Mouse (Mus musculus): ENCODE results near the gene Ccr9.
"Not testable (repeated sequence)": the region's sequence is repeated elsewhere in the genome, so short reads cannot be mapped to it uniquely, and the experiment has no call there.

Gene Ccr9

DNA sequence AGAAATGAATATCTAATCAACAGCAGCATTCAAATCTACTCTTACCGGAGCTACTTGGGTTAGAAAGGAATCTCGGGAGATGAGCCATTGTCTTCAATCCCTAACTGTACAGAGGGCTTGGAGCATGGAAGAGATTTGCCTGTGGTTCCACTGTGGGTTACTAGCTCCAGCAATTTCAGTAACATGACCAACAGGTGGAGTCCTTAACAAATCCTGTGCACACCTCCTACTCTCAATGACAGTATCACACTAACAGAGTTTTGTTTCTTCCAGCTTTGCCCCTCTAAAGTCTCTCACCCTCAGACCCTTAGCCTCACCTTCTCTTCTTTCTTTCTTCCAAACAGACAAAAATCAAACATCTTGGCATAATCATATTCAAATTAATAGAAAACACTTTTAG is 34.9 kb downstream of the Ccr9 start:
- no peak for DNase-seq (ENCODE audit: low read depth, low spot score)

DNA sequence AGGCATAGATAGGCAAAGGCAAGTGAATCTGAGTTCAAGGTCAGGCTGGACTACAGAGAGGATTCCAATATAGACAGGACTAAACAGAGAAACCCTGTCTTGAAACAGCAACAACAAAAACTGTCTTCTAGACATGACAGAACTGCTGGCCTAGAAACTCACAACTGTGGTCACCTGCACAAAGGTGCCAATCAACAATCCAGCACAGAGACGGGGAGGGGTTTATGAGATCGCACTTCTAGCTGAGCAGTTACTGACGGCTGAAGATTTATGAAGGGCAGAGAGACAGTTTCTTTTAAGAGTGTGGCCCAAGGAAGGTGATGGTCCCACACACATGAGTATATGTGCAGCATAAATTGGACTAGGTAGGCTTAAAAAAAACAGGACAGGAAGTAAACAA is 38.1 kb downstream of the Ccr9 start:
- DNase-seq (ENCODE audit: low read depth, low spot score) = no peak

DNA sequence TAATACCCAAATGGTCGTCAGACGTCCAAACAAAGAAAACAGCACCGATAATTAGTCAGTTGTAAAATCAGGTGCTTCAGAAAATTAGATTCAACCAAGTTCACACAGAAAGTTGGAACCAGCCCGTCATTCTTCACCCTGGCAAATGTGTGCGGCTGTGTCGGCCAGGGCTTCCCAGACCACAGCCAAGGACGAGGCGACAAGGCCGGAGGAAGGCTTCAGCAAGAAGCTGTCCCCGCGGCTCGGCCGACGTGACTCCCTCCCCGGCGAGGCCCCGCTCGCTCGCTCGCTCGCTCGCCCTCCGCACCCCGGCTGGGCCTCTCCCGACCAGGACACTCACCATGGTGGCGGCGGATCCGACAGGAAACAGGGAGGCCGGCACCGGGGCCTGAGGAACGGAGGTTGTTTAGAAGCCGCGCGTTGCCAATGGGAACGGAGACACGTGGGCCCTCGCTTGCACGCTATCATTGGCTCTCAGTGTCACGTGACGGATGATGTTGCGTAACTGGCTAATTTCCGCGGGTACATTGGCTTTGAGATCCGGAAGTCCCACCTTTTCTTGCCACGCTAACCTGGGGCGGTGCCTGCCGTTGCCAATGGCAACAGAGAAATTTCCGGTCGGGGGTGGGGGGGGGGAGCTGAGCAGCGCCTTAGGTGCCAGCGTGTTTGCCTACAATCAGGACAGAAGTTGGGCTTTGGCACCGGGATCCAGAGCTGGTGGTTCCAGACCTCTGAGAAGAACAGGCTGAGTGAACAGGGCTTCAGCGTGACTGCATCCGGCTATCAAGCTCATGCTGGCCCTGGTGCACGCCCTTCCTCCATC is 39.2 kb downstream of the Ccr9 start, which contains the start of gene Lztfl1:
Gene Lztfl1, minus strand, starts transcription at position 512 of the 823 bp plus-strand sequence.
- peak; percentile 99 for DNase-seq (ENCODE audit: low read depth, low spot score)

DNA sequence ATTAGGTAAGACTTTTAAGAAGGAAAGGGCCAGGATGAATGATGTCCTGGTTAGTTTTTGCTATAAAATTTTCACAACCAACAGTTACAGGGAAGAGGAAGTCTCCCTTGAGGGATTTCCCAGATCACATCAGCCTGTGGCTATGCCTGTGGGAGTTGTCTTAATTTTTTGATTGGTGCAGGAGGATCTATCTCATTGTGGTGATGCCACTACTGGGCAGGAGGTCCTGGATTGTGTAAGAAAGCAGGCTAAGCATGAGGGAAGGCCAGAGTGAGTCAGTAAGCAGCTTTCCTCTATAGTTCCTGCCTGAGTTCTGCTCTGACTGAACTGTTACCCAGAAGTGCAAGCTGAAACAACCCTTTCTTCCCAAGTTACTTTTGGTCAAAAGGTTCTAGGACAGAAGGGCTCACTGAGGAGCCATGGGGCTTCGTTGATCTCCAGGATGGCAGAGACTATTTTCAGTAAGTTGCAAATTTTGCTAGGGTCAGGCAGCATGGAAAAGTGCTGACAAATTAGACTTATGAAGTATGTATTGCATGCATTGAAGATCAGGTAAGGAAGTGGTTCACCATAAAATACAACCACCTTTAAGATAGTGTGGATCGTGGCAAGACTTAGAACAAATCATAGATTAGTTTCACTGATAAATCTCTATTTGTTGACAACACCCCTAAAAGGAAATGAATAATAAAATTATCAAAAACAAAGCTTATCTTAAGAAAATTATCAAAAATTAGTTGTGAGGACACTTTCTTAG is 44.7 kb downstream of the Ccr9 start:
- DNase-seq (ENCODE audit: low read depth, low spot score) = no peak

DNA sequence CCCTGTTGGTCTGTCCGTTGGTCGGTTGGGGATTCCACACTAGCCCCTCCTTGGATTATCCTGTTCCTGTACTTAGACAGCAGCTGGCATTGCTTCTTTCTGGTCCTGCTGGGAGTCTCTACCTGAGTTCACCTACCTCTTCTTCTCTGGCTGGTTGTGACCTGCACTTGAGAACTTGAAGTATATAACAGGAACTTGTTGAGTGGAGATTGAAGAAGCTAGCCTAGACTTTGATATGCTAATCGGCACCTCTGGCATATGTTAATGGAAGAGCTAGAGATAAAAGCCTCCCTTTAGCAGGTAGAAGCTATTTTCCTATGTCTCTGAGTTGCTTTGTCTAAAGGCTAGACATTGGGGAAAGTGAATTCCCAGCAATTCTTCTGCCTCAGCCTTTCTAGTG is 53.0 kb downstream of the Ccr9 start:
- DNase-seq (ENCODE audit: low read depth, low spot score) = peak; percentile 78

DNA sequence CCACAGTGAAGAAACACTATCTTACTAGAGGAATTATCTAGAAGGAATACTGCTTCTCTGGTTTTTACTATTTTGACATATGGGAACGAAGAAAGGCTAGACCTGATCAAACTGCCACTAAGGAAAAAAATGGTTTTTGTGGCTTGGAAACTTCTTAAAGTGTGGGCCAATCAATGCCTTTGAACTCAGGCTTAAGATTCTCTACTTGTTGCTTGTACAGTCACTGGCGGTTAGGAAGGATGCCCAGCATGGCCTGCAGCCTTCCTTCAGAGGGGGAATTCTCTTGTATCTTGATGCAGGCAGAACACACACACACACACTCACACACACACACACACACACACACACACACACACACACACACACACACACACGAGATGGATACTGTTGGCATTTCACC is 55.9 kb downstream of the Ccr9 start:
- no peak for DNase-seq (ENCODE audit: low read depth, low spot score)

DNA sequence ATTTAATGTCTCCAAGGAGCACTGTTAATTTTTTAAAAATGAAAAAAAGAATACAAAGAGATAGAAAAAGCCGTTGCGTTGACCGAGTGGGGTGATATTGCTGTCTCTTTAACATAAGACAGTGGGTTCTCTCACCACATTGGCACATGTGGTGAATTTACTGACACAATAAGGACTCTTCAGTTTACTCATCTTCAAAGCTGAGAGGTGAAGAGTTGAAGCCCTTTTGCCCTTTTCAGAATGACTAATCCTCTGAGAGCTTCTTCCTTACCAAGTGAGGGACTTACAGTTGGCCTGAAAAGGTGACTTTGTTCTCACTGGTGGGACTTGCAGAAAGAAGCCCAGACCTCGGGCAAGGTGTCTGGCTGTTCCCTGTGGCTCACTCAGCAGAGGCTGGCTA is 62.6 kb downstream of the Ccr9 start:
- DNase-seq (ENCODE audit: low read depth, low spot score) = no peak

DNA sequence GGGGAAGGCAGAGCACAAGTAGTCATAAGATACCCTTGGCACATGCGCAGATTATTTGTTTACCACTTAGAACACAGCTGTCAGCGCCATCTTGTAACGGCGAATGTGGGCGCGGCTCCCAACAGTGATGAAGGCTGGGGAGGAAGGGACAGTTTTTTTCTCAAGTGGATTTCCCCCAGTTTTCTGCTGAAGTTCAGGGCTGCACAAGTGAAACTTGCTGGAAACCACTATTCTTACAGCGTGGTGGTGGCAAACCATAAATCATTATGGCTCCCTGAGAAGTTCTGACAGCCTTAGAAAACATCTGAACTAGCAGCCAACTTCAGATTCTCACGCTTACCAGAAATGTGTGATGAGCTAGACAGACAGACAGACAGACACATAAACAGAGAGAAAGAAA is 71.4 kb downstream of the Ccr9 start:
- not testable (repeated sequence) for DNase-seq (ENCODE audit: low read depth, low spot score)

DNA sequence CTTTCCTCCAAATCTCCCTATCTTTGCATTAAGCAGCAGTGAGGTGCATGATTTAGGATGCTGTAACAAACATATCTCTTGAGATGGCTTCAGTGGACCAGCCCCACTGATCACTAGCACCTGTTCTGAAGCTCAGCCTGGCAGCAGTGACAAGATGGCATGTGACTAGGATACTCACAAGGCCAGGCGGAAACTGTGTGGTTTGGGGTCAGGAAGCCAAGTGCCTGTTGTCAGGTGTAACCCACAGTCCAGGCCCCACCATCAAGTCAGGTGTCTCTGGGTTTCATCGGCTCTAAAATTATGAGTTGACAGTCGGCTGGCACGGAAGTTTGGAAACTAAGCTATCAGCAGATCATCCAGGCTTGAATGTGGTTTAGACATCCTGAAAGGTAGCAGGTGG is 76.1 kb downstream of the Ccr9 start:
- no peak for DNase-seq (ENCODE audit: low read depth, low spot score)

DNA sequence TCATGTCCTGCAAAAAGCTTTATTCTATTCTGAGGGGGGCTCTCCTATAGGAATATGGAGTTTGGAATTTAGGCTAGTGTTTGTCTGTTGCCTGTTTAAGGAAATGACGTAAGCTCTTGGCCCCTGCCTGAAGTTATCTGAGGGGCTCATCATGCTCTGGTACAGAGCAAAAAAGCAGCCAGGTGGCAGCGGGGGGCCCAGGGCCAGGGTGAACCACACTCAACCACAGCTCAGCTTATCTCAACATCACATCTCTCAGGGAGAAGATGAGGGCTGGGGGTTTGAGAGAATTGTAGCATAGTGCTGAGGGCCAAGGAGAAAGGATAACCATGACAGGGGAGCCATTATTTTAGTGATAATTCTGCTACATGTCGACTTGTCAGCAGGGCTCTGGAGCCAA is 78.5 kb downstream of the Ccr9 start:
- no peak for DNase-seq (ENCODE audit: low read depth, low spot score)

DNA sequence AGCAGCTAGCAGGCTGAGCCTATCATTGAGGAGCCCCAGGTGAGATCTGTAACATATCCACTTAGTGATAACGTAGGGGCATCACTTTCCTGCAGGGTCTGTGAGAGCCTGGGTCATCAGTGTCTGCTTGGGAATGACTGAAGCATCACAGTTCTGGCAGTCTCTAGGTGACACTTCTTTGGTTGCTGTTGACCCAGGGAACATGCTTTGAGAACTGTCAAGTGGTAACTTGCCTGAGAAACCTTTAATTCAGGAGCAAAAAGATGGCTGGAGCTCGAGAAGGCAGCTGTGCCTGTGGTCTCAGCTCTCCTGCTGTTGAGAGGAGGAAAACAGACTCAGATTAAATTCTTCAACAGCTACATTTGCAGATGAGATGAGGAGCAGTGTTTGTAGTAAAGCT is 79.1 kb downstream of the Ccr9 start:
- no peak for DNase-seq (ENCODE audit: low read depth, low spot score)

DNA sequence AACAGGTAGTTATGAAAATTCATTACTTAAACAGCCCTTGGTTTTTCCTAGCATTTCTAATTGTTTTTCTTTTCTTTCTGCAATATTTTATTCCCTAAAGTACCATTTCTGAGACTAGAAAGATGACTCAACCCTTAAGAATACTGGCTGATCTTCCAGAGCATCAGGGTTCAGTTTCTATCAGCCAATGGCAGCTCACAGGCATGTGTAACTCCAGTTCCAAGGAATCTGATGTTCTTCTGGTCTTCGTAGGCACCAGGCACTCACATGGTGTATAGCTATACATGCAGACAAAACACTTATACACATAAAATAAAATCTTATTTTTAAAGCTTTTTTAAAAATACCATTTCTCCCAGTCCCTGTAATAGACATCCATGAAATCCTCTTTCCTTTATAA is 79.9 kb downstream of the Ccr9 start:
- DNase-seq (ENCODE audit: low read depth, low spot score) = no peak

DNA sequence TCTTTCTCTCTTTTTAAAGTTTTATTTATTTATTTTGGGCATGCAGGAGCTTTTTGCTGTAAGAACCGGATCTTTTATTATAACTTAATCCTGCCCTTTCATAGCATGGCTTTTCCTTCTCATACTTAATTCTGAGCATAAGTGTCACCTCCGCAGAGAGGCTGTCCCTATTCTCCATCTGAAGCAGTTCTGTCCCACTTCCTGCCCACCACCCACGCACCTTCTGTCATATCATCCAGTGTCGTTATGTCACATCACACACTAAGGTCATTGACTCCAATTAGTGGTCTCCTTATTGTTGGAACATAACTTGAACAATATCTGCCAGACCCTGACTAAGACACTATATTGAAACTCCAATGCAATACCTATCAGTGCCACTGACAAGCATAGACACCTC is 80.4 kb downstream of the Ccr9 start:
- DNase-seq (ENCODE audit: low read depth, low spot score) = no peak

DNA sequence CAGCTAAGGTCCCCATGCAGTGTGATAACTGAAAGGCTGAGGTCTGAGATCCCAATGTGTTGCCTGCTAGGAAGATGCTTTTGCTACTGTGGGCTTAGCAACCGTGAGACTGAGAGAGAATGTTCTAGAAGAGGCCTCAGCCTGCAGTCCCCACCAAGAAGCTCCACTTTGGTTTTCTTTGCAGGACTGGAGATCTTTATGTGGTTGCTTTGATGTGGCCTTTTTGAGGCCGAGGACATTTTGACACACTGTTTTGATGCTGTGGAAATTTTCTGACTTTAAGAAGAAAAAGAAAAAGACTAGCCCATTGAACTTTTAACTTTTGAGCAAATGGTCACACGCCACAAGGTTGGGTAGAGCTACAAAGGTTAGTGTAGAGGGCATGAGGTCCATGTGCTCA is 82.6 kb downstream of the Ccr9 start:
- no peak for DNase-seq (ENCODE audit: low read depth, low spot score)

DNA sequence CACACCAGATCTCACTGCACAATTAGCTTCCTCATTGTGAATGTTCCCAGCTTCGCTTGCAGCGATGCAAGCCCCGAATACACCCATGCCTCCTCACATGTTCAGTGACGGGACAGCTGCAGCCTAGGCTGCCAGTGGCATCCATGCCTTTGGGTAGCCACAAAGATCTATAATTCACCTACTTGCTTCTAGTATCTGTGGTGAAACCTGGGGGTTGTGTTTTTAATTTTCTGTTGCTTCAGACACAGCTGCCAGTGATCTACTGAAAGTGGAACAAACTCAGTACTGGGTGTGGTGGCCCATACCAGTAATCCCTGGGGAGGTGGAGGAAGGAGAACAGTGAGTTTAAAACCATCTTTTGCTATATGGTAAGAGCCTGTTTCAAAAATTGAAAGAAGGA is 84.6 kb downstream of the Ccr9 start:
- no peak for DNase-seq (ENCODE audit: low read depth, low spot score)

DNA sequence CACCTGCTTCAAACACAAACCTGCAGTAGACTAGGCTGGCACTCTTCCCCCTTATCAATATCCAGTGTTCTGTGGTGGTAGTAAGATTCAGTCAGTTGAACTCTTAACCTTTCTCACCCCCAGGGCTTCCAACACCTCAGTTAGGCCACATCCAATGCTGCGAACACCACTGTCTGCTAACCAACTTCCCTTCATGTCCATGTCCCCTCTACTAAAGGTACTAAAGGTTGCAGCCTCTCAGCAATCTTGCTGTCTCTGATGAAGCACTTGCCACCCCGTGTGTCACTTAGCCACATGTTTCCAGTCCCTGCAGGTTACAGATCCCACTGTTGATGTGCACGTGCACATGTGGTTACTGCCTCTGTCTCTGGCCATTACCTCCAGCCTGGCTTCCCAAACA is 85.5 kb downstream of the Ccr9 start:
- no peak for DNase-seq (ENCODE audit: low read depth, low spot score)

DNA sequence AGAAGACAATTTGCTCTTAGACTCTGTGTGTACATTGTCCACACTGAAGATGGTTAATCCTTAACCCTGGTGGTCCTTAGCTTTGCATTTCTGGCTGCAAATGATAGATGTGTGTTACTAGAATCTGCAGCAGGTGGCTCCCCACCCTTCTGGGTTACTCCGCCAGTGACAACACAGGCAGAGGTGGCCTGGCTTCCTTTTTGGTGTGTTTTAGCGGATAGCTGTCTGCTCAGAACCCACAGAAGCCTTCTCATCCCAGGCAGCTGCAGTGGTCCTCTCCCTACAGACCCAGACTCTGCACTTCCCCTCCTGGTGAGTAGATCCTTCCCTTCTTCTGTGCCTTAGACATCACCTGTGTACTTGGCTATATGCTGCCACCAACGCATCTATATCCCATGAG is 88.8 kb downstream of the Ccr9 start:
- no peak for DNase-seq (ENCODE audit: low read depth, low spot score)

DNA sequence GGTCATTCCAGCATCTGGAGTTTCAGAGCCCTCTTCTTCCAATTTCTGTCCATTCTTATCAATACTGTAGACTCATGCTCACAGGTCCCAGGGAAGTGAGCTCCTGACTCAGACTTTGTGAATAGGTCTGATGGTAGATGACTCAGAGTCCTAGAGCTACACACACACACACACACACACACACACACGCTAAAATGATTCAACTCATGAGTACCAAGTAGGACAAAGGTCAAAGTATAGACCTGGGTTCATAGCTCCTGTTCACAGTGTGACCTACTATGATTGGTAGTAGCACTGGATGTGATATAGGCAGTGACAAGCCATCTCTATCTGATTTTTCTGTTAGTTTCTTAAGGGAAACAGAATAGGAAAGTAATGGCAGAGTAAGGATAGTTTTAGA is 90.2 kb downstream of the Ccr9 start:
- no peak for DNase-seq (ENCODE audit: low read depth, low spot score)

DNA sequence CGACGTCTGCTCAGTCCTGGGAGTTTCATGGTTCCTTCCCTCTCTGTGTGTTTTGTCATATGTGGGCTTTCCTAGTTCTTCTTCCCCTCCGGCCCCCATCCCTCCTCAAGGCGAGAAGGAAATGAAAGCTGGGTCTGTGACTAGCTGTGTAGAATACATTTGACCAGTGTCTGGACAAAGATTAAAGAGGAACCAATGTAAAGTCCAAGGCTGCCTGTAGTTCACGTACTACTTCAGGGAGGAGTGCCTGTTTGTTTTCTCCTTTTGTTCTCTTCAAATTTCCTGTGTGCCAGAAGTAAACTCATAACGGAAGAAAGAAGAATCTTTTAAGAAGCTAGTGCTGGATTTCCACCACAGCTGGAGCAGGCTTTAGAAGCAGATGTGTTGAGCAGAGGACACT is 91.3 kb downstream of the Ccr9 start:
- no peak for DNase-seq (ENCODE audit: low read depth, low spot score)

DNA sequence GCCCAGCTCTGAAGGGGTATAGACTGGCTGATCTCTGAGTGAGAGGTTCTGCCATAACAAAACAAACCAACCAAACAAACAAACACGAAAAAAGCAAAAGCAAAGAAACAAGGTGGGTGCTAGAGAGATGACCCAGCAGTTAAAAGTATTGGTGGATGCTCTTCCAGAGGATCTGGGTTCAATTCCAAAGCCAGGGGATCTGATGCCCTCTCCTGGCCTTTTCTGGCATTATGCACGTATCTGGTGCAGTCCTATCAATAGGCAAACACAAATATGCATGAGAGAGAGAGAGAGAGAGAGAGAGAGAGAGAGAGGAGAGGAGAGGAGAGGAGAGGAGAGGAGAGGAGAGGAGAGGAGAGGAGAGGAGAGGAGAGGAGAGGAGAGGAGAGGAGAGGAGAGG is 95.1 kb downstream of the Ccr9 start:
- peak; percentile 19 for DNase-seq (ENCODE audit: low read depth, low spot score)

DNA sequence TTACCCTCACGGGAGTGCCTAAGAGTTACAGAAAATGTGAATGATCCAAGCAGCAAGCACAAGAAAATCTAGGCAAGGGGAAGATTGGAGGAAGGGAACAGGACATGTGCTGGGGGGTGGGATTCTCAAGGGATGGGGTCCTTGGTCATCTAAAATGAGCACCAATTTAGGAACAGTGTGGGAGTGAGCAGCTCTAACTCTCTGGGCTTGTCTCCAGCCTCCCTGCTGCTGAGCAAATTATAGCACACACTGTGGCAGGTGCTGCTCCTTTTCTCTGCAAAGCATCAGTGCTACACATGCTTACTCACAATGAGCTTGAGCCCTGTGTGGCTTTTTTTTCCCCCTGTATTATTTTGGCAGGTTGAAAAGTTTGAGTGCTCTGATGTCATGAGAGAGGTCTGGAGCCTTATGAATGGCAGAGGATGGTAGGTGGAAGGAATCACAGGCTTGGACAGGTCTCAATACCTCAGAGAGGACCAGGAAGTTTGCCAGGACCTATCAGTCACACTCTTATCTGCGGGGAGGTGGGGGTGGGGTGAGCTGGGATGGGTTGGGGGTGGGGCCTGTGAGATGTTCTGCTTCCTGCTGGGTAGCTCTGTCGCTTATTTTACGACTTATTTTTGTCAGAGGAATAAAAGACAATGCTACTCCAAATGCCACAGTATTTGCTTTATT is 110.8 kb downstream of the Ccr9 start:
- DNase-seq (ENCODE audit: low read depth, low spot score) = no peak

DNA sequence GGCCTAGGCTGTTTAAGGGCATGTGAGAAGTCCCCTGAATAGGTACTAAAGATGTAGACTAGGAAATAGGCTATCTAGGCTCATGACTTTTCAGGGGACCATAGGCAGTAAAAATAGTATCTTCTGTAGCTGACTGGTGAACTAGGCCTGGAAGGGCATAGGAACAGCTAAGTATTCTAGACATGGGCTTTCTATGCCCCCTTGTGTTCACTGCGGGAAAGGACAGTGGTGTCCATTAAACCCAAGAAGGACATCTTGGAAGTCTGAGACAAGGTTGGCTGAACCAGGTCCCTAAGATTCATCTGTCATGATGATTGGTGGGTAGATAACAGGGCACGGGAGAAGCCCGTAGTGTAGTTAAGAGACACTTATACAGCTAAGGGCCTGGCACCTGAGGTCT is 117.9 kb downstream of the Ccr9 start:
- DNase-seq (ENCODE audit: low read depth, low spot score) = peak; percentile 21

DNA sequence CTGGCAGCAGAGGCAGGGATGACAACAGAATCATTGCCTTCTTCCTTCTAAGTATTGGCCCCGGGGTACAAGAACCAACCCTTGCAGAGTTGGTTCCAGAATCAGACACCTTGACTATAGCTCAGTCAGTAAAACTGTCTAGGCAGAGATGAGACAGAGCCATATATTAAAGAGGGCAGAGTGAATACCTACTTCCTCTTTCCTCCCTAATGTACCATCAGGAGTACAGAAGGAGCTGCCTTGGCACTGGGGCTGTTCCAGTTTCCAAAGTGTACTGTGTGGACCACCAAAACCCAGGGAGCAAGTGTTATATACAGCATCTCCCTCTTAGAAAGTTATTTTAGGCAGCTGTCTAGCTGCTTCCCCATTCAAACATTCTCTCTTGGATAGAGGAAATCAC is 123.3 kb downstream of the Ccr9 start:
- no peak for DNase-seq (ENCODE audit: low read depth, low spot score)

Measured in R1 (cell line).